Mouse (Mus musculus) CH12.LX (cell line): ENCODE measurements around the gene Foxn1. TPM values are rescaled to one million over a fixed set of nuclear protein-coding genes. Genes with fewer than 3 reads are reported as not detected.

Experiments used
- DNase-seq: peaks from one replicate; pipeline ENCODE4 v3.0.0-alpha.2; 2013; ENCODE audit errors: extremely low read depth
- H3K27ac ChIP-seq: 2 replicates; pipeline ENCODE4 v1.5.1; 2012; ENCODE audit warnings: low read depth, mild to moderate bottlenecking, control low read depth, moderate library complexity; ENCODE audit not compliant: insufficient read depth
- H3K27me3 ChIP-seq: replicated peaks from 2 replicates; pipeline ENCODE3; 2012; ENCODE audit warnings: inconsistent platforms
- H3K36me3 ChIP-seq, 2 experiments: replicated peaks in 1 of 2; 2 replicates each; pipeline versions ENCODE3 to v1.6.1; 2012; ENCODE audit warnings: inconsistent platforms in 1 of 2, low read length in 1 of 2, mild to moderate bottlenecking in 1 of 2, mixed read lengths in 1 of 2, moderate library complexity in 1 of 2; ENCODE audit not compliant: control insufficient read depth in 1 of 2, insufficient read depth in 1 of 2
- H3K4me1 ChIP-seq, 2 experiments: 2 replicates each; pipeline ENCODE4 v1.6.1; 2012; ENCODE audit warnings: inconsistent platforms in 1 of 2, moderate library complexity in 1 of 2; ENCODE audit not compliant: insufficient read depth in 2 of 2, control insufficient read depth in 1 of 2
- H3K4me2 ChIP-seq: 2 replicates; pipeline ENCODE4 v1.6.1; 2012; ENCODE audit warnings: low read depth, mild to moderate bottlenecking, control low read depth; ENCODE audit not compliant: poor library complexity, insufficient read depth, severe bottlenecking
- H3K4me3 ChIP-seq, 3 experiments: fragments of 150-350 bp in 1 of 3; sonication (generic) in 1 of 3; replicated peaks in 1 of 3; 2 replicates each; pipeline versions ENCODE3 to v1.5.1; 2011 to 2012; ENCODE audit warnings: low read depth in 2 of 3, low read length in 2 of 3, mild to moderate bottlenecking in 2 of 3, moderate library complexity in 2 of 3, control low read depth in 1 of 3, improper control_type of control experiment in 1 of 3, inconsistent platforms in 1 of 3, mixed read lengths in 1 of 3; ENCODE audit not compliant: poor library complexity in 1 of 3
- H3K79me2 ChIP-seq: replicated peaks from 2 replicates; pipeline ENCODE4 v1.6.1; 2012; ENCODE audit warnings: mild to moderate bottlenecking, moderate library complexity; ENCODE audit not compliant: control insufficient read depth, poor library complexity, insufficient read depth, severe bottlenecking; ENCODE audit errors: extremely low read depth
- H3K9ac ChIP-seq: 2 replicates; pipeline ENCODE4 v1.6.1; 2012; ENCODE audit warnings: low read depth, mild to moderate bottlenecking, control low read depth, moderate library complexity; ENCODE audit not compliant: insufficient read depth
- H3K9me3 ChIP-seq: replicated peaks from 2 replicates; pipeline ENCODE3; 2012; ENCODE audit warnings: low read length, inconsistent platforms, mixed read lengths
- CHD1 ChIP-seq: IDR thresholded peaks from 2 replicates; pipeline ENCODE4 v1.6.1; 2012; ENCODE audit warnings: low read depth, low read length, improper control_type of control experiment, inconsistent platforms
- CHD2 ChIP-seq: IDR thresholded peaks from 2 replicates; pipeline ENCODE4 v1.6.1; 2011; ENCODE audit warnings: low read length, improper control_type of control experiment
- E2F4 ChIP-seq: IDR thresholded peaks from 2 replicates; pipeline ENCODE4 v1.6.1; 2011; ENCODE audit warnings: low read depth, low read length, improper control_type of control experiment; ENCODE audit not compliant: insufficient replicate concordance
- ELF1 ChIP-seq: IDR thresholded peaks from 2 replicates; pipeline ENCODE4 v1.6.1; 2014; ENCODE audit warnings: low read depth, mild to moderate bottlenecking, inconsistent platforms, low read length, improper control_type of control experiment
- ETS1 ChIP-seq: conservative IDR thresholded peaks from 2 replicates; pipeline ENCODE4 v1.6.1; 2012; ENCODE audit warnings: low read depth, mild to moderate bottlenecking, inconsistent platforms, low read length, improper control_type of control experiment, moderate library complexity
- GABPA ChIP-seq: IDR thresholded peaks from 2 replicates; pipeline ENCODE4 v1.6.1; 2012; ENCODE audit warnings: low read depth, low read length, improper control_type of control experiment, inconsistent platforms; ENCODE audit not compliant: insufficient replicate concordance
- HCFC1 ChIP-seq: IDR thresholded peaks from 2 replicates; pipeline ENCODE4 v1.6.1; 2012; ENCODE audit warnings: low read depth, mild to moderate bottlenecking, inconsistent platforms, low read length, improper control_type of control experiment
- IRF4 ChIP-seq: IDR thresholded peaks from 2 replicates; pipeline ENCODE4 v1.6.1; 2014; ENCODE audit warnings: low read depth, mild to moderate bottlenecking, inconsistent platforms, low read length, improper control_type of control experiment
- JUN ChIP-seq: IDR thresholded peaks from 2 replicates; pipeline ENCODE4 v1.6.1; 2011; ENCODE audit warnings: low read depth, mild to moderate bottlenecking, low read length, improper control_type of control experiment, moderate library complexity; ENCODE audit not compliant: insufficient read depth
- JUND ChIP-seq: conservative IDR thresholded peaks from 2 replicates; pipeline ENCODE4 v1.6.1; 2011; ENCODE audit warnings: low read depth, low read length, improper control_type of control experiment
- KAT2A ChIP-seq: IDR thresholded peaks from 2 replicates; pipeline ENCODE4 v1.6.1; 2012; ENCODE audit warnings: low read length, improper control_type of control experiment, inconsistent platforms; ENCODE audit not compliant: insufficient replicate concordance
- MAFK ChIP-seq: IDR thresholded peaks from 2 replicates; pipeline ENCODE4 v1.6.1; 2011; ENCODE audit warnings: low read length, improper control_type of control experiment; ENCODE audit not compliant: insufficient replicate concordance
- MAX ChIP-seq: IDR thresholded peaks from 2 replicates; pipeline ENCODE4 v1.6.1; 2011; ENCODE audit warnings: low read length, improper control_type of control experiment
- MAZ ChIP-seq: IDR thresholded peaks from 2 replicates; pipeline ENCODE4 v1.6.1; 2012; ENCODE audit warnings: low read depth, mild to moderate bottlenecking, inconsistent platforms, low read length, improper control_type of control experiment, moderate library complexity
- MXI1 ChIP-seq: IDR thresholded peaks from 2 replicates; pipeline ENCODE4 v1.6.1; 2011; ENCODE audit warnings: mild to moderate bottlenecking, low read depth, low read length, improper control_type of control experiment
- MYC ChIP-seq: IDR thresholded peaks from 2 replicates; pipeline ENCODE4 v1.6.1; 2011; ENCODE audit warnings: low read depth, mild to moderate bottlenecking, improper control_type of control experiment, low read length
- NRF1 ChIP-seq: IDR thresholded peaks from 2 replicates; pipeline ENCODE4 v1.6.1; 2014; ENCODE audit warnings: low read depth, mild to moderate bottlenecking, inconsistent platforms, low read length, improper control_type of control experiment, moderate library complexity
- PAX5 ChIP-seq: IDR thresholded peaks from 2 replicates; pipeline ENCODE4 v1.6.1; 2012; ENCODE audit warnings: low read length, inconsistent platforms, mixed read lengths
- POLR2A ChIP-seq: IDR thresholded peaks from 2 replicates; pipeline ENCODE4 v1.6.1; 2011; ENCODE audit warnings: low read depth, mild to moderate bottlenecking, improper control_type of control experiment, low read length
- POLR2AphosphoS2 ChIP-seq: IDR thresholded peaks from 2 replicates; pipeline ENCODE4 v1.6.1; 2011; ENCODE audit warnings: low read depth, low read length, improper control_type of control experiment
- RAD21 ChIP-seq: IDR thresholded peaks from 2 replicates; pipeline ENCODE4 v1.6.1; 2011; ENCODE audit warnings: low read depth, mild to moderate bottlenecking, low read length, improper control_type of control experiment, moderate library complexity
- RCOR1 ChIP-seq: conservative IDR thresholded peaks from 2 replicates; pipeline ENCODE4 v1.6.1; 2012; ENCODE audit warnings: low read depth, mild to moderate bottlenecking, inconsistent platforms, low read length, improper control_type of control experiment
- SIN3A ChIP-seq: IDR thresholded peaks from 2 replicates; pipeline ENCODE4 v1.6.1; 2012; ENCODE audit warnings: low read length, improper control_type of control experiment, inconsistent platforms
- TCF12 ChIP-seq: IDR thresholded peaks from 2 replicates; pipeline ENCODE4 v1.6.1; 2014; ENCODE audit warnings: low read depth, mild to moderate bottlenecking, inconsistent platforms, low read length, improper control_type of control experiment
- UBTF ChIP-seq: IDR thresholded peaks from 2 replicates; pipeline ENCODE4 v1.6.1; 2012; ENCODE audit warnings: low read depth, mild to moderate bottlenecking, inconsistent platforms, low read length, improper control_type of control experiment, moderate library complexity
- USF1 ChIP-seq: IDR thresholded peaks from 2 replicates; pipeline ENCODE4 v1.6.1; 2014; ENCODE audit warnings: low read depth, mild to moderate bottlenecking, inconsistent platforms, low read length, improper control_type of control experiment
- USF2 ChIP-seq: conservative IDR thresholded peaks from 2 replicates; pipeline ENCODE4 v1.6.1; 2011; ENCODE audit warnings: low read depth, low read length, improper control_type of control experiment
- ZKSCAN1 ChIP-seq: IDR thresholded peaks from 2 replicates; pipeline ENCODE4 v1.6.1; 2012; ENCODE audit warnings: low read depth, inconsistent platforms, low read length, improper control_type of control experiment, borderline replicate concordance
- ZMIZ1 ChIP-seq: IDR thresholded peaks from 2 replicates; pipeline ENCODE4 v1.6.1; 2012; ENCODE audit warnings: low read depth, mild to moderate bottlenecking, inconsistent platforms, low read length, improper control_type of control experiment
- dilution Hi-C: fragments of 300-500 bp; cut with MboI; formaldehyde crosslinking; loops from 2 replicates; pipeline ENCODE4 v1.14.3; 2020; ENCODE audit warnings: low sequenced_read_pairs; ENCODE audit not compliant: extremely low pct_unique_long_range_greater_than_20kb, extremely low pct_ligation_motif_present
- in situ Hi-C: fragments of 300-500 bp; cut with MboI; formaldehyde crosslinking; loops from 3 replicates; pipeline ENCODE4 v1.14.3; 2019; ENCODE audit warnings: low sequenced_read_pairs, low pct_ligation_motif_present, low pct_unique_long_range_greater_than_20kb, mixed read lengths
- polyA plus RNA-seq: library from polyadenylated mRNA; unstranded; fragments of >175 nt; gene quantifications from 2 replicates; pipeline ENCODE4 v1.2.1, GENCODE M21; 2012; ENCODE audit warnings: low read depth; ENCODE audit not compliant: insufficient read length
- total RNA-seq, 2 experiments: library from RNA; depleted of rRNA; stranded (reverse); fragments of 300-350 nt in 1 of 2; fragments of >200 nt in 1 of 2; gene quantifications; 2 replicates each; pipeline ENCODE4 v1.2.3; 2012 to 2014

Gene Foxn1
- total and polyA plus RNA-seq, 3 experiments, result not detected

- Histone ChIP-seq H3K27ac (no peak overlapping the region), H3K36me3 (no peaks in the 10 kb centered on the region), H3K27me3 (peaks cover 30% of the 10 kb centered on the region), H3K4me2 (no peak overlapping the region), H3K9me3 (no peaks in the 10 kb centered on the region), H3K4me3 (no peak overlapping the region), H3K4me1 (peaks cover 4 to 29% of the 10 kb centered on the region in 2 experiments), H3K9ac (no peak overlapping the region), H3K79me2 (no peaks in the 10 kb centered on the region)
- DNase-seq, result no peak
- in situ Hi-C loops (no loop called here), dilution Hi-C loops (no loop called here)
- TF ChIP-seq IRF4, result no peak
- no peak for TF ChIP-seq JUND
- no peak for TF ChIP-seq MAFK
- no peak for TF ChIP-seq ZMIZ1
- no peak for TF ChIP-seq E2F4
- no peak for TF ChIP-seq POLR2AphosphoS2
- no peak for TF ChIP-seq ZKSCAN1
- no peak for TF ChIP-seq NRF1
- TF ChIP-seq UBTF, result no peak
- no peak for TF ChIP-seq RCOR1
- TF ChIP-seq CHD1, result no peak
- TF ChIP-seq MAZ, result no peak
- no peak for TF ChIP-seq ETS1
- TF ChIP-seq TCF12, result no peak
- TF ChIP-seq GABPA, result no peak
- TF ChIP-seq PAX5, result no peak
- no peak for TF ChIP-seq KAT2A
- no peak for TF ChIP-seq USF1
- TF ChIP-seq SIN3A, result no peak
- TF ChIP-seq ELF1, result no peak
Measured at GRCm38 (mm10) chr11:78380351-78380750, 6.0 kb downstream of the Foxn1 start.

GRCm38 (mm10) chr11:78377549-78378159 lies 8.7 kb downstream of the Foxn1 start:
- Histone ChIP-seq H3K79me2 (no peaks in the 10 kb centered on the region), H3K4me3 (no peak overlapping the region), H3K27me3 (peaks cover 29% of the 10 kb centered on the region), H3K4me2 (no peak overlapping the region), H3K9ac (no peak overlapping the region), H3K36me3 (no peaks in the 10 kb centered on the region), H3K27ac (no peak overlapping the region), H3K9me3 (no peaks in the 10 kb centered on the region), H3K4me1 (peaks cover 4 to 27% of the 10 kb centered on the region in 2 experiments)
- TF ChIP-seq MXI1 (no peak), POLR2A (no peak), CHD2 (no peak), MAX (no peak), HCFC1 (no peak), E2F4 (no peak), MYC (no peak), USF2 (no peak), JUND (no peak), JUN (no peak), IRF4 (no peak), NRF1 (no peak), RAD21 (no peak)
- dilution Hi-C loops (no loop called here), in situ Hi-C loops (no loop called here)
- no peak for DNase-seq
